Mouse (Mus musculus): ENCODE data around the gene S1pr4.

Gene S1pr4

GRCm38 (mm10) chr10:81519227-81519977 lies 19.5 kb upstream of the S1pr4 start:
- no peak for DNase-seq (ENCODE audit: low read depth, low spot score)

DNA sequence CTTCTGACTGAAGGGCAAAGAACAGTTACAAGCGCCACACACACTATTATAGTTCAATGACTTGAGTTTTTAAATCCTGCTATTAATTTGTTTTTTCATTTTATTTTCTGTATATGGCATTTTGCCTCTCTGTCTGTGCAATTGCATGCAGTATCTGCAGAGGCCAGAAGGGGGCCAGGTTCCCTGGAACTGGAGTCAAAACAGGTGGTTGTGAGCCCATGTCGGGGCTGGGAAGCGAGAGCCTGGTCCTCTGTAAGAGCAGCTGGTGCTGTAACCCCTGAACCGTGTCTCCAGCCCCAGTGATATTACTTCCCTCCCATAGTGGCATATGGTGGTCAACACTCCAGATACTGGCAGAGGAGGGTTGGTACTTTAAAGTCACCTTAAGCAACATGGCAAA lies 18.6 kb upstream of the S1pr4 start:
- DNase-seq (ENCODE audit: low read depth, low spot score) = peak; percentile 72

DNA sequence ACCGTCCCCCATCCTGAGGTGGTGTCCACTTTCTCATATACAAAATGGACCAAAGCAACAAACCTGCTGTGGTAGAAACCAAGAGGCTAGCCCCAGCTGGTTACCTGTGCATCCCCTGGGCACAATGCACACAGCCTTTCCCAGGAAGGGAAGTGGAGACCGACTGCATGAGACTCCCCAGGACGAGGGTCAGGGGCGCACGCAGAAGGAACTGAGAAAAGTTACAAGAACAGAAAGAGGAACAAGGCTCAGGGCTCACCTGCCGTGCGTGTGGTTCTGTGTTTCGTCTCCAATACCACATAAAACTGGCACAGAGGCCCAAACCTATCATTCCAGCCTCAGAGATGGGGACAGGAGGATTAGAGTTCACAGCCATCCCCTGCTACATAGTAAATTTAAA lies 17.3 kb upstream of the S1pr4 start:
- no peak for DNase-seq (ENCODE audit: low read depth, low spot score)

GRCm38 (mm10) chr10:81513798-81514197 lies 13.9 kb upstream of the S1pr4 start:
- DNase-seq (ENCODE audit: low read depth, low spot score) = no peak

DNA sequence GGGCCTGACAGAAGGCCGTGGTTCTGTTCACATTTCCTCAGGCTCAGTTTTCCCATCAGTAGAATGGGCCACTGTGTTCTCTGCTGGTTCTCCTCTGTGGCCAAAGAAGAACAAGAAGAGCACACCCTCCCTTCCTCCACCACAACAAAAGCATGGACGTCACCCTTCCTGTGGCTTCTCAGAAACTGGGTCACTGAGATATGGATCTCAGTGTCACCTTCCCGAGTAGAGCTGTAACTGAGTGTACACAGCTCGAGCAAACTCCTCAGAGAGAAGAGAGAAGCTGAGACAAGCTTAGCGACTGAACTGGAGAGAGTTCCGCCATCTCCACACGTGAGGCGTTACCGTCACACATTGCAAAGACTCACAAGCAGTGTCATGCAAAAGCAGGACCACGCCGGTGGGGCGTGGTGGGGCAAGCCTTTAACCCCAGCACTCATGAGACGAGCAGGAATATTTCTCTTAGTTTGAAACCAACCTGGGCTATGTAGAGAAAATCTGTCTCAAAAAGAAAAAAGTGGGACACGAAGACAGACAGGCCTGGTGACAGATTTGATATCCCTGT lies 10.4 kb upstream of the S1pr4 start:
- peak; percentile 64 for DNase-seq (ENCODE audit: low read depth, low spot score)

GRCm38 (mm10) chr10:81507691-81508489 lies 8.0 kb upstream of the S1pr4 start:
- DNase-seq (ENCODE audit: low read depth, low spot score) = peak; percentile 95

DNA sequence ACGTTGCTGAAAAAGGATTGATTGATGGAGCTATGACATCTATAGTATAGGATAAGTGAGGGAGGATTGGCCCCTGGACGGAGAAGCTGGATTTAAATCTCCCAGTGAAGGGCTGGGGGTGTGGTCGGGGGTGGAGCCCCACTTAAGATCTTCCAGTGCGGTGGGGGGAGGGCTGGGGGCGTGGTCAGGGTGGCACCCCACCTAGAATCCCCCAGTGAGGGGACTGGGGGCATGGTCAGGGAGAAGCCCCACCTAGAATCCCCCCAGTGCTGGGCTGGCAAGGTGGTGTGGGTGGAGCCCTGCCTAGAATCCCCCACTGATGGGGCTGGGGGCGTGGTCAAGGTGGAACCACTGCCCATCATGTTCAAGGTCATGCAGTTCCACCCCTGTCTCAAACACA lies 7.2 kb upstream of the S1pr4 start:
- DNase-seq (ENCODE audit: low read depth, low spot score) = peak; percentile 94

DNA sequence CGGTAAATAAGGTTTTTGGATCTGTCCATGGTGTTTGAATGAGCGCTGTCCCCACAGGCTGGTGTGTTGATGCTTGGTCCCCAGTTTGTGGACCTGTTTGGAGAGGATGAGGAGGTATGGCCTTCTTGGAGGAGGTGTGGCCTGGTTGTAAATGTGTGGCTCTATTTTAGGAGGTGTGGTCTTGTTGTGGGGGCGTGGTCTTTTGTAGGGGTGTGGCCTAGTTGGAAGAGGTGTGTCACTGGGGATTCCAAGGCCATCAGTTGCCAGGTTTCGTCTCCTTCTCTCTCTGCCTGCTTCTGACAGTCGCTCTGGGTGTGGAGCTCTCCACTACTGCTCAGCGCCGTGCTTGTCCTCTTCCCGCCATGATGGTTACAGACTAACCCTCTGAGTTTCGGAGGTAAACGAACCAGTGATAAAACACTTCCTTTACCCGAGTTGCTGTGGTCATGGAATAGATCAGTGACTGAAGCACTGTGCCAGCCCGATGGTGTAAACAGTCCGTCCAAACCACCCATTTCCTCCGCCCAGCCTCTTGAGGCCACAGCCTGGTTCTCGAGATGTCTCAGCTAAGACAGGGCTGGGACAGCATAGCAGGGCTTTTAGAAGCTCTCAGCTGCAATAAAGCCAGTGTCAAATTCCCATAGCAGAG lies 5.2 kb upstream of the S1pr4 start:
- peak; percentile 82 for DNase-seq (ENCODE audit: low read depth, low spot score)

DNA sequence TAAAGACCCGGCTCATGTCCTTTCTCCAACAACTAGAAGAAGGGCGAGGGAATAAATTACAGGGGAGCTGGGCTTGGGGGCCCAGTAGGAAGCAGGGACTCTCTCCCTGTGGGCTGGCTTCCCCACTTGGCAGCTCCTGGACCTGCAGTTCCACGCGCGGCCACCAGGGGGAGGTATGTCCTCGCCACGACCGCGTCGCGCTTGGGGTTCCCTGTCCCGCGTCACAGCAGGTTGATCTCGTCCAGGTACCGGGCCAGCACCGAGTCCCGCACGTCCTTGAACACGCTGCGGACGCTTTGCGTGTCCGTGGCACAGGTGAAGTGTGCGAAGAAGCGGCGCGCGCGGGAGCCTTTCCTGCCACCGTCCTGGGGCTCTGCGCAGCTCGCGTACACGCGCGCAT lies 2.7 kb upstream of the S1pr4 start:
- peak; percentile 71 for DNase-seq (ENCODE audit: low read depth, low spot score)

DNA sequence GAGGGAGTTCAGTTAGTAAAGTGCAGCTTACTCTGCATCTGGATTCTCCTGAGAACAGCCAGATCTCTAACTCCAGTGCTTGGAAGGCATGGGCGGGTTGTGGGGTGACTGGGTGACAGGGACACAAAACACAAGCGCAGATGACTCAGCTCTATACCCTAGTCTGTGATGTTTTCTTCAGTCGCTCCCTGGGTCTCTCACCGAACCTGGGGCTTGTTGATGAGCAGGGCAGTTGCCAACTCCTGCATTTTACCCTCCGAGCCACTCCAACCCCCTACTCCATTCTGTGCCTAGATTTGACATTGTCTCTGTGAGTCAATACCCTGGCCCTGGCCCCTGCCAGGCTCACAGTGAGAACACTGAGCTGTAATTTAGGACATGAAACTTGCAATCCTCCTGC lies 1.9 kb upstream of the S1pr4 start:
- DNase-seq (ENCODE audit: low read depth, low spot score) = no peak

- DNase-seq (ENCODE audit: low read depth, low spot score) = no peak
These were observed 556 bp downstream of the S1pr4 start for GRCm38 (mm10) chr10:81499250-81499901.

- DNase-seq (ENCODE audit: low read depth, low spot score) = peak; percentile 43
These were observed 1.3 kb downstream of the S1pr4 start for GRCm38 (mm10) chr10:81498316-81499249.

DNA sequence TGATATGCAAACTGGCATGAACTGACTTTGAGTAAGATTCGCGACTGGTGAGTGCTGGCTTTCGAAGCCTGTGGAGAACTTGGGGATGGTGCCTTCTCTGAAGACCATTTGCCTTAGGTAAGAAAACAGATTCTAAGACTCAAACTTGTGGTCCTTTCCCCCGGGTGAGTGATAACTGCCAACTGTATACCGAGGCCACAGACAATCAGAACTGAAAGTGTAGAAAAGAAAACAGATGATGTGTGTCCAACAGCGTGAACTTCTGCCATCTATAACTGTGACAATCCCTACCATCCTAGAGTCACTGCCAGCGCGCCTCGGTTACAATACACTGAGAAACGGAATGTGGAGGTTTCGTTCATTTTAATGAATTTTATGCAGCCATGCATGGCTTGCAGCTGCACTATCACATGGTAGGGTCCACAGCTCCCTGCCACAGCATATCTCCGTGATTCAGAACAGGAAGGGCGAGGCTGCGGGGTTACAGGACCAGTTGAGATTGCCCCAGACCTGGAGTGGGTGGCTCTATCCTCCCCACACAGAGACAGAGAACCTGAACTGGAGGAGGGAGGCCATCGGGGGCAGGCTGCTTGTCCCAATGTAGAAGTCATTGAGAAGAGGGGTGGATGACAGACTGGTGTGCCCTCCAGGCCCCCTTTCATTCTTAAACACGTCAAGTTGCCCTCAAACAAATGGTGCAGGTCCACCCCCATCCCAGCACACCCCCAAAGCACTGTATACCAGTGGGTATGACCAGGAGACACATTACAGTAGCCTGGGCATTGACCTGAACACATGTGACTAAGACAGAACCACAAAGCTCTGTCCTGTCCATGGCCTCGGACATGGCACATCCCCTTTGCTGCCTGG lies 2.3 kb downstream of the S1pr4 start:
- no peak for DNase-seq (ENCODE audit: low read depth, low spot score)

- no peak for DNase-seq (ENCODE audit: low read depth, low spot score)
These were observed 3.0 kb downstream of the S1pr4 start for GRCm38 (mm10) chr10:81496969-81497368.

DNA sequence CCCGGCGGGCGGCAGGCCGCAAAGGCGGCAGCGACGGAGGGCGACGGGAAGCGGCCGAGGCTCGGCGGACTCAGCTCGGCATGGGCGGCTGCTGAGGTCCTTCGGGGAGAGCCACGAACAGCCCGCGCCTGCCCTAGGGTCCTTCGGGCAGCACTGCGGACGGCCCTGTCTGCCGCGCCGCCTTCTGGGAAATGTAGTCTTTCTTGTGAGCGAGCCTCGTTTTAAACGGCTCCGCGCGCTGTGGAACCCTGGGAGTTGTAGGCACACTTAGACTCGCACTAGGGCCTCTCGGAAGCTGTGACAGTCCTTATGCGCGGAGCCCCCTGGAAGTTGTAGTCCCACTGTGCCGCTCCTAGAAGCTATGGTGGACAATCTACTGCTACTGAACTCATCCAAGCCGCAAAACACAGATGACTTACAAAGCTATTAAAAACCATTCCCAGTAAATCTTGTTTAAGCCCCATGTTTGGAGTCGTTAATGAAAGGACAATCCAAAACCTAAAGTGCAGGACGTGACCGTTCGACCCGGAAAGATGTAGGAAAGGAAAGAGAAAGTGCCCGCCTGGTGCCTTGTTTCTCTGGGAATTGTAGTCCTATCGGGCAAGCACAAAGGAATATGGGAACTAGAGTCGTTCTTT lies 3.5 kb downstream of the S1pr4 start, which contains the start of gene Ncln:
Ncln (minus strand) TSS at position 129 of the 638 bp plus-strand sequence.
- peak; percentile 99 for DNase-seq (ENCODE audit: low read depth, low spot score)

DNA sequence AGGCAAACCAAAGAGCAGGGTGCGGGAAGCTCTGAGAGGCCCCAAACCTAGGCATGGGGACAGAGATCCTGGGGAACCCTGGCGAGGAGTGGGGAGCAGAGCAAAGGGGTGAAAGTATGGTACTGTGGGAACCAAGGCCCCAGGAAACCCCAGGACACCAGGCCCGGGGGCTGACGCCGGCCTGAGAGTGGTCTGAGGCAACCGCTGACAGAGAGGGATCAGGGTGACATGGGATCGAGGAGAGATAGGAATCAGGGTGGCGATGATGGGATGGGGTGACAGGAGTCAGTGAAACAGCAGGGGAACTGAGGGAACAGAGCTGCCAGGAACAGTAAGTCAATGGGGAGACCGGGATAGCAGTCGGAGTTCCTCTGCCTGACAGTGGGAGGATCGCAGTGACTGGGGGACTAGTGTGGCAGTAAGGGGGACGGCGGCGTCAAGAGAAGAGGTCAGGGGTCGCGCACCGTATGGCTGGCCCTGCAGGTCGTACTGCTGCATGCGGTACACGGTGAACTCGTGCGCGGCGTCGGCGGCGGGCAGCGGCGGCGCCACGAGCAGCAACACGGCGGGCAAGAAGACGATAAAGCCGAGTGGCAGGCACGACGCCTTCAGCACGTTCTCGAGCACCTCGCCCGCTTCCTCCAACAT lies 4.2 kb downstream of the S1pr4 start:
- DNase-seq (ENCODE audit: low read depth, low spot score) = no peak

- no peak for DNase-seq (ENCODE audit: low read depth, low spot score)
These were observed 4.8 kb downstream of the S1pr4 start for GRCm38 (mm10) chr10:81495151-81495550.

DNA sequence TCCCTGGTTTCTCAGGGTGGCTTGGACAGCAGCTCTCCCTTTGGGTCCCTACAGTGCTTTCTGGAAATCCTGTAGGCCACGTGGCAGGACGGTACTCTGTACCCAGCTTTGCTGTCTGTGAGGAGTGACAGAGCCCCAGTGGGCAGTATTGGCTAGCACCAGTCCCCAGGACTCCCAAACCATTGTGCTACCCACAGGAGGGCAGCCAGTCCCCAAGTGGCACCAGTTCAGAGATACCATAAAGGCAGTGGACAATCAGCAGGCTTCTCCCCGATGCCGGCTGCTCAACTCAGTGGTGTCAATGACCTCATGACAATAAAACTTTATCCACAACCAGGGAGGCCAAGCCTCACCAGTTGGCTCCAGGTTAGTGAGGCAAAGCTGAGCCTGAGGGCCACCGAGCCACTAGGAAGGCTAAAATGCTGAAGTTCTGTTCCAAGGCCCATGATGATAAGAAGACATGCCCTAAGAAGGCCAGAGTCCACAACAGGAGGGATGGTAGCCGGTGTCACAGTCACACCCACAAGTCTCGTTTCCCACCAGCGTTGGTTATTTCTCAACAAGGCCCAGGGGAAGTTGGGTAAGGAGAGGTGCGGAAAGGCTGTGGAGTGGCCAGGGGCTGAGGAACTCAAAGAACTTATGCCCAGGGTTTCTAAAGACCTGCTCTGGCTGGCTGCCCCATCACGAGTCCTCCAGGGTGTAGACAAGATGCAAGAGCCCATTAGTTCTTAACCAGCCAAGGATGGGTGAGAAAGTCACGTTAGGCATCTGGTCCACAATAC lies 5.5 kb downstream of the S1pr4 start:
- no peak for DNase-seq (ENCODE audit: low read depth, low spot score)
